Mouse (Mus musculus) myocyte (in vitro differentiated cells): ENCODE measurements at regions not wholly inside any gene's neighbourhood (a gene's known extent, or its start where the extent isn't known, plus 50 kb on each side); places are given as distances from the start of the nearest gene placed in this dataset.

Experiments
- CEBPB ChIP-seq: IDR thresholded peaks from 2 replicates; pipeline ENCODE4 v1.6.1; 2011; ENCODE audit warnings: mild to moderate bottlenecking, moderate library complexity; ENCODE audit not compliant: poor library complexity, insufficient read depth, severe bottlenecking
- MAX ChIP-seq: IDR thresholded peaks from one replicate; pipeline ENCODE4 v1.6.1; 2011; ENCODE audit warnings: low read depth, mild to moderate bottlenecking, control low read depth
- MYOD1 ChIP-seq, 3 experiments: IDR thresholded peaks; one replicate each; pipeline ENCODE4 v1.6.1; 2011; ENCODE audit warnings: control low read depth in 2 of 3, low read depth in 2 of 3, mild to moderate bottlenecking in 2 of 3, moderate library complexity in 1 of 3; ENCODE audit not compliant: insufficient read length in 2 of 3, control insufficient read depth in 1 of 3
- MYOG ChIP-seq, 3 experiments: IDR thresholded peaks; one replicate each; pipeline ENCODE4 v1.6.1; 2011; ENCODE audit warnings: control low read depth in 2 of 3, low read depth in 2 of 3, mild to moderate bottlenecking in 2 of 3; ENCODE audit not compliant: insufficient read length in 2 of 3, control insufficient read depth in 1 of 3, insufficient read depth in 1 of 3
- POLR2A ChIP-seq: IDR thresholded peaks from one replicate; pipeline ENCODE4 v1.6.1; 2011; ENCODE audit warnings: low read depth, mild to moderate bottlenecking, control low read depth, moderate library complexity; ENCODE audit not compliant: insufficient read length
- REST ChIP-seq: IDR thresholded peaks from one replicate; pipeline ENCODE4 v1.6.1; 2011; ENCODE audit warnings: mild to moderate bottlenecking, control low read depth, moderate library complexity; ENCODE audit not compliant: insufficient read depth, insufficient read length
- TCF12 ChIP-seq: IDR thresholded peaks from one replicate; pipeline ENCODE4 v1.6.1; 2011; ENCODE audit warnings: mild to moderate bottlenecking, control low read depth; ENCODE audit not compliant: poor library complexity, insufficient read depth, severe bottlenecking

GRCm38 (mm10) chr1:67366485-67366884 is 243.7 kb downstream of the Cps1 start:
- TF ChIP-seq POLR2A (no peak), MYOD1 (IDR thresholded peaks at IDR 0.05; ENCODE audit: control insufficient read depth in 1 of 3, insufficient read length in 2 of 3, low read depth in 2 of 3) (no peak), MAX (no peak), CEBPB (no peak), TCF12 (no peak), MYOG (IDR thresholded peaks at IDR 0.05; ENCODE audit: control insufficient read depth in 1 of 3, insufficient read depth in 1 of 3, insufficient read length in 2 of 3, low read depth in 2 of 3) (no peak), REST (no peak)
